Mouse (Mus musculus) liver, postnatal 0 days (tissue): ENCODE data around the gene Spata3. TPM values are rescaled to one million over a fixed set of nuclear protein-coding genes. Genes with fewer than 3 reads are reported as not detected.
A peak's percentile ranks its signal among the peaks of the same experiment; 100 is the strongest.

Experiments used
- ATAC-seq: fragments of 200-750 bp; cut with Nextera tagmentation; 2 replicates; pipeline ENCODE4 v1.8.0; 2017; ENCODE audit warnings: mild to moderate bottlenecking, moderate library complexity
- DNase-seq: peaks from one replicate; pipeline ENCODE4 v3.0.0-alpha.2; 2016
- H3K27ac ChIP-seq: fragments of 300-500 bp; sonication (generic); 2 replicates; pipeline ENCODE4 v1.5.1; 2014; ENCODE audit warnings: antibody characterized with exemption, moderate library complexity, mild to moderate bottlenecking, low read depth
- H3K27me3 ChIP-seq: fragments of 300-500 bp; sonication (generic); 2 replicates; pipeline ENCODE4 v1.6.1; 2014; ENCODE audit warnings: low read length, control low read depth, mixed read lengths; ENCODE audit not compliant: insufficient read depth
- H3K36me3 ChIP-seq: fragments of 300-500 bp; sonication (generic); replicated peaks from 2 replicates; pipeline ENCODE4 v1.6.1; 2014; ENCODE audit warnings: mild to moderate bottlenecking, control low read depth, low read length, moderate library complexity, mixed read lengths; ENCODE audit not compliant: insufficient read depth
- H3K4me1 ChIP-seq: fragments of 300-500 bp; sonication (generic); 2 replicates; pipeline ENCODE4 v1.6.1; 2014; ENCODE audit warnings: antibody characterized with exemption, mild to moderate bottlenecking, control low read depth; ENCODE audit not compliant: insufficient read depth
- H3K4me2 ChIP-seq: fragments of 300-500 bp; sonication (generic); 2 replicates; pipeline ENCODE4 v1.6.1; 2014; ENCODE audit warnings: low read depth, mild to moderate bottlenecking, low read length, moderate library complexity, mixed read lengths
- H3K4me3 ChIP-seq: fragments of 300-500 bp; sonication (generic); 2 replicates; pipeline ENCODE4 v1.5.1; 2014; ENCODE audit warnings: low read depth, low read length
- H3K9ac ChIP-seq: fragments of 300-500 bp; sonication (generic); replicated peaks from 2 replicates; pipeline ENCODE4 v1.6.1; 2014; ENCODE audit warnings: mild to moderate bottlenecking, moderate library complexity
- H3K9me3 ChIP-seq: fragments of 300-500 bp; sonication (generic); 2 replicates; pipeline ENCODE4 v1.6.1; 2016; ENCODE audit warnings: mild to moderate bottlenecking, control low read depth, low read length, mixed read lengths
- CTCF ChIP-seq: sonication (generic); IDR thresholded peaks from 2 replicates; pipeline ENCODE4 v1.5.1; 2016; ENCODE audit warnings: antibody characterized with exemption, low read depth
- EP300 ChIP-seq: IDR thresholded peaks from 2 replicates; pipeline ENCODE4 v1.6.1; 2016; ENCODE audit warnings: antibody characterized with exemption, low read depth, mild to moderate bottlenecking
- WGBS: fragments of 180-500 bp; shearing (Covaris S2); extraction: QIAGEN DNeasy Blood & Tissue Kit; methylation state at CpG from one replicate; pipeline ENCODE4 v1.1.7; 2014; ENCODE audit not compliant: insufficient replicate concordance; 5-methylcytosine and 5-hydroxymethylcytosine counted together
- polyA plus RNA-seq: library from polyadenylated mRNA; unstranded; fragments of >200 nt; fragmentation: Nextera tagmentation; extraction: Ambion mirVana; gene quantifications from 2 replicates; pipeline ENCODE4 v1.2.1, GENCODE M21; 2015

Spata3 gene
- polyA plus RNA-seq, 1 experiment from 2014 or later, result 0.09 TPM

DNA sequence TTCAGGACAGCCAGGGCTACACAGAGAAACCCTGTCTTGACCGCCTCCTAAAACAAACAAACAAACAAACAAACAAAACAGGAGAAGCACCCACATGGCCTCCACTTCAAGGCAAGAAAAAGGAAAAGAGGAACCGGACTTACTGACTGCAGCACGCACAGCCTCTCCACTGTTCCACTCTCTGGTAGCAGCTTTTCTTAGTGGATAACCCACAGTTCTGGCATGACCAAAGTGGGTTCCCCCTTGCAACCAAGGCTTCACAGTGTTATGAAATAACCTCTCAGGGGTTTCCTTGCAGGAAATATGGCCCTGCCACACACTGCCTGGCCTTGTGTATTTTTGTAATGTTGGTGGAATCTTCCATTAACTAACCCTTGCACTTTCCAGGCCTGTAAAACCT lies 24.2 kb downstream of the Spata3 start:
- ATAC-seq, result no peak
- WGBS, result 62% methylated on average over 3 of the region's 3 CpGs

DNA sequence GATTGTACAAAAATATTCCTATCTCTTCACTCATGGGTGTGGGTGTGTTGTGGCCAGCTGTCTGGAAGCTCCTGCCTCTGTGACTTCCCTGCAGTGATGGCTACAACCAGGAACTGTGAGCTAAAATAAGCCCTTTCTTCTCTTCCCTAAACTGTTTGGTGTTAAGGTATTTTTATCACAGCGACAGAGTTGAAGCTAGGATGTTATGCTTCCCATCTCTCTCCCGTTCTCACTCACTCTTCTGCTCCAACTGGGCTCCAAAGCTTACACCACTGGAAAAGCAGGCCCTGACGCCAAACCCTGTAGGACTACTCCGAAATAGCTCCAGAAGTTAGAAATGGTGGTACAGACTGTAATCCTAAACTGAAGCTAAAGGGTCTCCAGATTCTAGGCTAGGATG lies 28.4 kb downstream of the Spata3 start:
- Histone ChIP-seq H3K4me3 (peak overlapping the region; percentile 60; the same call in 1 of the 2 replicates), H3K4me1 (peaks cover 5% of the 10 kb centered on the region), H3K9me3 (no peaks in the 10 kb centered on the region), H3K27me3 (peaks cover 36% of the 10 kb centered on the region), H3K36me3 (no peaks in the 10 kb centered on the region), H3K27ac (peak overlapping the region; percentile 81; the same call in 1 of the 2 replicates), H3K4me2 (peak overlapping the region; percentile 71), H3K9ac (no peak overlapping the region)
- DNase-seq (no peak), ATAC-seq (no peak)
- 47% methylated on average over 4 of the region's 4 CpGs for WGBS
- TF ChIP-seq EP300, result no peak
- no peak for TF ChIP-seq CTCF

More for the DNA sequence above, 24.2 kb downstream of the Spata3 start:
- Histone ChIP-seq H3K27ac (peak overlapping the region; percentile 60; the same call in 1 of the 2 replicates), H3K36me3 (no peaks in the 10 kb centered on the region), H3K4me1 (peaks cover 29% of the 10 kb centered on the region), H3K9me3 (no peaks in the 10 kb centered on the region), H3K4me2 (no peak overlapping the region), H3K27me3 (peaks cover 10% of the 10 kb centered on the region), H3K4me3 (no peak overlapping the region), H3K9ac (no peak overlapping the region)
- no peak for DNase-seq
- TF ChIP-seq CTCF, result no peak
- TF ChIP-seq EP300, result no peak

DNA sequence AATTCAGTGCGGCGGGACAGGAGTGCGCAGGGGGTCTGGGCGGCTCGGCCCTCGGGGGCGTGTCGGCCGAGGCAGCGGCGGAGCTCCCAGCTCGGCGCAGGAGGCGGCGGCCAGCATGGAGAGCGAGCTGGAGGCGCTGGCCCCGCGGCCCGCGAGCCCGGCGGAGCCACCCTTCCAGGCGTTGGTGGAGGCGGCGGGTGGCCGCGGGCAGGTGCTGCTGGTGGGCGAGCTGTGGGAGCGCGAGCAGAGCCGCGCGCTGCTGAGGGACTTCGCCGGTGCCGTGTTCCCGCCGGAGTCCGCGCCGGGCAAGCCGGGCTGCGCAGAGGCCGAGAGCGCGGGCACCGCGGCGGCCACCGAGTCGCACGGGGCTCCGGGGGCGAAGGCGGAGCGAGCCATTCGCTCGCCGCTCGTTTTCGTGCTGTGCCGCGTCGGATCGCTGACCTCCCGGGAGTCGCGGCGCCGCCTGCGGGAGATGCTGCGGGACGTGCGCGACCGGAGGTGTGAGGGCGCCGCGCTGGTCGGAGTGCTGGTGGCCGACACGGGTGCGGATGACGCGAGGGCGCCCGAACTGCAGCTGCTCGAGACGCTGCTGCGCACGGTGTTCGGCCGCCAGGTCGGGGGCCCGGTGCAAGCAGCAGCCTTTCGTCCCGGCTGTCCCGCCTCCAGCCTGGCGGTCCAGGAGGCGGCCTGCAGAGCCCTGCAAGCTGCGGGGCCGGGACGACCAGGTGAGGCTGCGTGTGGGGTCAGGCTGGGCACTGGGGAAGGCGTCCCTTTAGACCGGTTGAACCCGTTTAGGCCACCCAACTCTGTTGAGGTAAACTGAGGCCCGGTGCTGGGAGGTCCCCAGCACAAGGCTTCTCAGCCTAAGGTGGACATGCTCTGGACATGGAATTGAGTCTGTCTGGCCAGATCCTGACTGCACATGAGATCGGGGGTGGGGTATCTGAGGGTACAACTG lies 29.5 kb downstream of the Spata3 start, which contains the start of gene 2810459M11Rik:
2810459M11Rik (plus strand) TSS at position 16 of the 958 bp plus-strand sequence.
- Histone ChIP-seq H3K27ac (peak within 1 kb of the TSS; percentile 81), H3K27me3 (peaks cover 36% of the 10 kb centered on the region), H3K4me2 (peak within 1 kb of the TSS; percentile 71), H3K9ac (peak within 1 kb of the TSS; percentile 69), H3K9me3 (no peaks in the 10 kb centered on the region), H3K36me3 (no peaks in the 10 kb centered on the region), H3K4me3 (peak within 1 kb of the TSS; percentile 60), H3K4me1 (peaks cover 2% of the 10 kb centered on the region)
- peak; percentile 47 for DNase-seq
- TF ChIP-seq CTCF (no peak), EP300 (no peak)
- 2% methylated on average over 70 of the region's 110 CpGs for WGBS
- ATAC-seq, result peak; percentile 59

DNA sequence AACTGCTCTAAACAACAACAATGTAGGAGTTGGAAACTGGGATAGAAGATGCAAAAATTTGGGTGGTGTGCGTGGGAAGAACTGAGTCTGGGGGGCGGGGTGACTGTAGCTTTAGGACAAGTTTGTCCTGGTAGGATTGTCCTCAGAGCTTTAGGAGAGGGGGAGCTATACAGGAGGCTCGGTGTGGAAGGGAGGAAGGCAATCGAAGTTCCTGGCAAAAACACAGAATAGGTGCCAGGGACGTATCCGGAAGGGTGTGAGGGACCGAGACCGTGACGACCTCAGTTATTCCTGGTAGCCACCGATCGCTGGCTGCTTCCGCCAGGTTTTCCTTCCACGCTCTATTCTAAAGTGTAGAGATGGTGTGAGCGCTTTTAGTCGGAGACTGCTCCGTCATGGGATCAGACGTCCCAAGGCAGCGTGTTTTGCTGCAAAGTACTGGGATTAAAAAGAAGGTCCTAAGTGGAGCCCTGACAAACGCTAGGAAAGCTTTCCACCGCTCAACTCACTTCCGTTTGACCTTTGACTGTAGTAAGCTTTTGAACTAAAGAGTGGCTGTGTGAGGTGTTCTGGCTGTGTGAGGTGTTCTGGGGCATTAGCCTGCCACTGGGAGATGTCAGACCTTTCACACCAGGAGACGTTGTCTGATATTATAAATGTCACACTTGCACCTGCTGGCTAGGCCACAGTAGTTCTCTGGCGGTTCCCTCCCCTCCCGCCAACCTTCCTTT lies 30.4 kb downstream of the Spata3 start:
- TF ChIP-seq EP300, result no peak; the same call in 1 of the 2 replicates
- no peak for TF ChIP-seq CTCF
- ATAC-seq, result peak; percentile 75
- H3K4me3 ChIP-seq, result peak overlapping the region; percentile 60
- H3K9ac ChIP-seq, result peak overlapping the region; percentile 69
- H3K27ac ChIP-seq, result peak overlapping the region; percentile 81
- peaks cover 2% of the 10 kb centered on the region; the same call in 1 of the 2 replicates for H3K4me1 ChIP-seq
- peaks cover 36% of the 10 kb centered on the region for H3K27me3 ChIP-seq
- WGBS, result 14% methylated on average over 24 of the region's 24 CpGs
- DNase-seq, result peak; percentile 33
- no peaks in the 10 kb centered on the region for H3K9me3 ChIP-seq
- H3K4me2 ChIP-seq, result peak overlapping the region; percentile 71
- no peaks in the 10 kb centered on the region for H3K36me3 ChIP-seq

DNA sequence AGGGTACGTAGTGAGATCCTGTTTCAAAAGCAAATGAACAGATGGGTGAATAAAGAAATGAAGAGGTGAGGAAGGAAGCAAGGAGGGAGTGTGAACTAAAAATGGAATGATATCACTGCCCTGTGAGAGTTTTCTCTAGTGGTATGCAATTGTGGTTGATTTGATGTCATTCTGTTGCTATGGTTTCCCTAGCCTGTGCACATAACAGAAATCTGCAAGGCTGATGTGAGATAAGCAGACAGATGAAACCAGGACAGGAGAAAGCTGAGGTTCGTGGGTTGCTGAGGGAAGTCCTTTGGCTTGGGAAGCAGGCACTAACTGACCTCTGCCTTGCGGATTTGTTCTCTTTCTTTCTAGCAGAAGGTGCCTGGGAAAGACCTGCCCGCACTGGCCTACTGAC lies 31.6 kb downstream of the Spata3 start:
- Histone ChIP-seq H3K4me2 (peak overlapping the region; percentile 22; the same call in 1 of the 2 replicates), H3K27ac (no peak overlapping the region)

DNA sequence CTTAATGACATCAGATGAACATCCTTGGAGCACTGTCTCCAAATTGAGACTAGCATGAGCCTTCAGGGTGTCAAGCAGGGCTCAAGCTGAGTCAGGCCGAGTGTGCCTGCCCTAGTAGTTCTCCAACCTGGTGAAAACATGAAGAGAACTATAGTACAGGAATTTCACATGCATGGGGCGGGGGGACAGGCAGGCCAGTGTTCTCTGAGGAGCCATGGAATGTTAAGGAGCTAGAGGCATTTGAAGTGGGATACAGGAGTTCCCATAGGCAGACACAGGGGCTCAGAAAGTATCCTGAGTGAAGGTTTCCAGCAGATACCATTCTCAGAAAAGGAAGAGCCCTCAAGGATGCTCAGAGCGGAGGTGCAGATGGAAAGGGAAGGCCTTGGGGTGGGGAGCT lies 32.1 kb downstream of the Spata3 start:
- H3K9ac ChIP-seq, result no peak overlapping the region
- DNase-seq (no peak), ATAC-seq (no peak)
- peaks cover 36% of the 10 kb centered on the region for H3K27me3 ChIP-seq
- no peaks in the 10 kb centered on the region for H3K36me3 ChIP-seq
- no peaks in the 10 kb centered on the region for H3K9me3 ChIP-seq
- no peak overlapping the region for H3K4me3 ChIP-seq
- no peak for TF ChIP-seq CTCF
- no peak for TF ChIP-seq EP300
- H3K4me2 ChIP-seq, result no peak overlapping the region
- H3K27ac ChIP-seq, result no peak overlapping the region
- peaks cover 7% of the 10 kb centered on the region for H3K4me1 ChIP-seq
- 77% methylated on average over 3 of the region's 3 CpGs for WGBS

More for the DNA sequence above, 31.6 kb downstream of the Spata3 start:
- DNase-seq (no peak), ATAC-seq (no peak)
- H3K27me3 ChIP-seq, result peaks cover 36% of the 10 kb centered on the region
- H3K9me3 ChIP-seq, result no peaks in the 10 kb centered on the region
- no peak overlapping the region for H3K9ac ChIP-seq
- H3K4me3 ChIP-seq, result no peak overlapping the region
- 63% methylated on average over 4 of the region's 4 CpGs for WGBS
- H3K4me1 ChIP-seq, result peaks cover 7% of the 10 kb centered on the region
- no peak for TF ChIP-seq EP300
- no peak for TF ChIP-seq CTCF
- H3K36me3 ChIP-seq, result no peaks in the 10 kb centered on the region
